Mouse (Mus musculus): ENCODE results near the gene Samd4b.

- TF ChIP-seq CTCF (IDR thresholded peaks at IDR 0.05; ENCODE audit: low read depth) (peak; percentile 71), EP300 (IDR thresholded peaks at IDR 0.05; ENCODE audit: low read depth) (no peak)
Measured at GRCm38 (mm10) chr7:28436271-28436904, 161.6 kb downstream of the Samd4b start.

Data from heart, postnatal 0 days (tissue).